Mouse (Mus musculus) megakaryocyte progenitor cell, adult 5-6 weeks (primary cell): Measurements from ENCODE around the gene Cog4. TPM values are rescaled to one million over a fixed set of nuclear protein-coding genes. Genes with fewer than 3 reads are reported as not detected.
"Not testable (repeated sequence)": the region's sequence is repeated elsewhere in the genome, so short reads cannot be mapped to it uniquely, and the experiment has no call there.

Experiments
- ATAC-seq: replicated peaks from 2 replicates; pipeline ENCODE4 v1.8.0; 2016; ENCODE audit warnings: mild to moderate bottlenecking, moderate TSS enrichment, inconsistent platforms; ENCODE audit not compliant: poor library complexity
- total RNA-seq, 2 experiments: library from RNA; stranded (forward) in 1 of 2; stranded (reverse) in 1 of 2; fragments of 157-497, 149-512 nt in 1 of 2; fragments of 200-1000 nt in 1 of 2; gene quantifications; 2 replicates each; pipeline versions ENCODE4 v1.2.3 to v1.2.4; 2015 to 2017

Gene Cog4
- total RNA-seq, 2 experiments from 2014 or later: 10.7 to 30.7 TPM

- no peak for ATAC-seq
Measured at GRCm38 (mm10) chr8:110888441-110888840, 42.0 kb downstream of the Cog4 start.

GRCm38 (mm10) chr8:110888860-110889259, 42.5 kb downstream of the Cog4 start:
- ATAC-seq: no peak

GRCm38 (mm10) chr8:110889904-110890470, 43.6 kb downstream of the Cog4 start:
- no peak for ATAC-seq

- no peak for ATAC-seq
Measured at GRCm38 (mm10) chr8:110892040-110892439, 45.6 kb downstream of the Cog4 start.

GRCm38 (mm10) chr8:110892913-110893312, 46.5 kb downstream of the Cog4 start:
- no peak for ATAC-seq

- no peak for ATAC-seq
Measured at GRCm38 (mm10) chr8:110894851-110895250, 48.5 kb downstream of the Cog4 start.

GRCm38 (mm10) chr8:110895254-110895653, 48.9 kb downstream of the Cog4 start:
- peak; percentile 66 for ATAC-seq

- peak; percentile 60; the same call in 1 of the 2 replicates for ATAC-seq
Measured at GRCm38 (mm10) chr8:110895812-110896211, 49.4 kb downstream of the Cog4 start.

GRCm38 (mm10) chr8:110897495-110897894, 51.1 kb downstream of the Cog4 start:
- ATAC-seq: no peak

- no peak for ATAC-seq
Measured at GRCm38 (mm10) chr8:110901056-110901455, 54.7 kb downstream of the Cog4 start.

GRCm38 (mm10) chr8:110901839-110902578, 55.6 kb downstream of the Cog4 start, which contains the start of gene Fuk:
Gene Fuk, minus strand, starts transcription at chr8:110902488.
- ATAC-seq: peak; percentile 99

GRCm38 (mm10) chr8:110902579-110902965, 56.2 kb downstream of the Cog4 start:
- no peak for ATAC-seq

- no peak for ATAC-seq
Measured at GRCm38 (mm10) chr8:110905404-110905803, 59.0 kb downstream of the Cog4 start.

- no peak; the same call in 1 of the 2 replicates for ATAC-seq
Measured at GRCm38 (mm10) chr8:110906682-110907081, 60.3 kb downstream of the Cog4 start.

- not testable (repeated sequence) for ATAC-seq
Measured at GRCm38 (mm10) chr8:110909850-110910249, 63.5 kb downstream of the Cog4 start.

- peak; percentile 91 for ATAC-seq
Measured at GRCm38 (mm10) chr8:110911576-110912570, 65.5 kb downstream of the Cog4 start.

- ATAC-seq: no peak
Measured at GRCm38 (mm10) chr8:110917415-110917814, 71.0 kb downstream of the Cog4 start.

- ATAC-seq: no peak
Measured at GRCm38 (mm10) chr8:110918027-110918426, 71.6 kb downstream of the Cog4 start.

- no peak for ATAC-seq
Measured at GRCm38 (mm10) chr8:110918460-110918859, 72.1 kb downstream of the Cog4 start.

- ATAC-seq: peak; percentile 72
Measured at GRCm38 (mm10) chr8:110919341-110920031, 73.1 kb downstream of the Cog4 start, which contains the start of gene St3gal2. Gene St3gal2, plus strand, starts transcription at chr8:110919922.
